Mouse (Mus musculus) heart, postnatal 0 days (tissue): Measurements from ENCODE around the gene Dnajb14. TPM values are rescaled to one million over a fixed set of nuclear protein-coding genes. Genes with fewer than 3 reads are reported as not detected.
"Not testable (repeated sequence)": the region's sequence is repeated elsewhere in the genome, so short reads cannot be mapped to it uniquely, and the experiment has no call there.

ENCODE experiments used
- ATAC-seq: fragments of 200-750 bp; cut with Nextera tagmentation; 2 replicates; pipeline ENCODE4 v1.8.0; 2017; ENCODE audit warnings: low read depth, moderate number of reproducible peaks, moderate library complexity; ENCODE audit not compliant: insufficient read depth
- DNase-seq: peaks from one replicate; pipeline ENCODE4 v3.0.0-alpha.2; 2016; ENCODE audit warnings: low spot score
- H3K27ac ChIP-seq: fragments of 300-500 bp; sonication (generic); 2 replicates; pipeline ENCODE4 v1.5.1; 2014; ENCODE audit warnings: low read depth, mild to moderate bottlenecking
- H3K27me3 ChIP-seq: fragments of 300-500 bp; sonication (generic); 2 replicates; pipeline ENCODE4 v1.6.1; 2014; ENCODE audit warnings: low read length, mixed read lengths; ENCODE audit not compliant: control insufficient read depth, insufficient read depth
- H3K36me3 ChIP-seq: fragments of 300-500 bp; sonication (generic); replicated peaks from 2 replicates; pipeline ENCODE4 v1.6.1; 2014; ENCODE audit warnings: low read length, mixed read lengths; ENCODE audit not compliant: control insufficient read depth, insufficient read depth
- H3K4me1 ChIP-seq: fragments of 300-500 bp; sonication (generic); 2 replicates; pipeline ENCODE4 v1.6.1; 2014; ENCODE audit warnings: antibody characterized with exemption; ENCODE audit not compliant: control insufficient read depth, insufficient read depth
- H3K4me2 ChIP-seq: fragments of 300-500 bp; sonication (generic); 2 replicates; pipeline ENCODE4 v1.6.1; 2014; ENCODE audit warnings: low read depth, mild to moderate bottlenecking, low read length, moderate library complexity
- H3K4me3 ChIP-seq: fragments of 300-500 bp; sonication (generic); 2 replicates; pipeline ENCODE4 v1.5.1; 2014; ENCODE audit warnings: low read depth, low read length
- H3K9ac ChIP-seq: fragments of 300-500 bp; sonication (generic); replicated peaks from 2 replicates; pipeline ENCODE4 v1.6.1; 2014; ENCODE audit warnings: low read depth, low read length, mixed read lengths
- H3K9me3 ChIP-seq: fragments of 300-500 bp; sonication (generic); replicated peaks from 2 replicates; pipeline ENCODE4 v1.6.1; 2016; ENCODE audit warnings: low read length; ENCODE audit not compliant: control insufficient read depth
- CTCF ChIP-seq: IDR thresholded peaks from 2 replicates; pipeline ENCODE4 v1.5.1; 2016; ENCODE audit warnings: antibody characterized with exemption, control low read depth, low read depth
- EP300 ChIP-seq: IDR thresholded peaks from 2 replicates; pipeline ENCODE4 v1.6.1; 2016; ENCODE audit warnings: antibody characterized with exemption, low read depth
- WGBS: fragments of 180-500 bp; shearing (Covaris S2); extraction: QIAGEN DNeasy Blood & Tissue Kit; methylation state at CpG from one replicate; pipeline ENCODE4 v1.1.7; 2014; 5-methylcytosine and 5-hydroxymethylcytosine counted together
- polyA plus RNA-seq: library from polyadenylated mRNA; unstranded; fragments of >200 nt; fragmentation: Nextera tagmentation; extraction: Ambion mirVana; gene quantifications from 2 replicates; pipeline ENCODE4 v1.2.1, GENCODE M21; 2015
- total RNA-seq: library from RNA; depleted of rRNA; stranded (reverse); fragments of >200 nt; gene quantifications from 2 replicates; pipeline ENCODE4 v1.2.3, GENCODE M21; 2014; ENCODE audit warnings: low replicate concordance; rRNA removed

Gene Dnajb14
- total and polyA plus RNA-seq, 2 experiments from 2014 or later = 5.1 to 8.6 TPM

- Histone ChIP-seq H3K4me3 (no peak overlapping the region), H3K4me2 (no peak overlapping the region), H3K27me3 (no peaks in the 10 kb centered on the region), H3K27ac (no peak overlapping the region), H3K9ac (no peak overlapping the region), H3K4me1 (peaks cover 24% of the 10 kb centered on the region), H3K36me3 (peaks cover 7% of the 10 kb centered on the region; the same call in 1 of the 2 replicates), H3K9me3 (no peaks in the 10 kb centered on the region)
- 78% methylated on average over 4 of the region's 4 CpGs for WGBS
- no peak for DNase-seq
- TF ChIP-seq EP300 (no peak), CTCF (no peak)
- ATAC-seq = no peak
Measured at GRCm38 (mm10) chr3:137959456-137959855, 92.0 kb downstream of the Dnajb14 start.

DNA sequence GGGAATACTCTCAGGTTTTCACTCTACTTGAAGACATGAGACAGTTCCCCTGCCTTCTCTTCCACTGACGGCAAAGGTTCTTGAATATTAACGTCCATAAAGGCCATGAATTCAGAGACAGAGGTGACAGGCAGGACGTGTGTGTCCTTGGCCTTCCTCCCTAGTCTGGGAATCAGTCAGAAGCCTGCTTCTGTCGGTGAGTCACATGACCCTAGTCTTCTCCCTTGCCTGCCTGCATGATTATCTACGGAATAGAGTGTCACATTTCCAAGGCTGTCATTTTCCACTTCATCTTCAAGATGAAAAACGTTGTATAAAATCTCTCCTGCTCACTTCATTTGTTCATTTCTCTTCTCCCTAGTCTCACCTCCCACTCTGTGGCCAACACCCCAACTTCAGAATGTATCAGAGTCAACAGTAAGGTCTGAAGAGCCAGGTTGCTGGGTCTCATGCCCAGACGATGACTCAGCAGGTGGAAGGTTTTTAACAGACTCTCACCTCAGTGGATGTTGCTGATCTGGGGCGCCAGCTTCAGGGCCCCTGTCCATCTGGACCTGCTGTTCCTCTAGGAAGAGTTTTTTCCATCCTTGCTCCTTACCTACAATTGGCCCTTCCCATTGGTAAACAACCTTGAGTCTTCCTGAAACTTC, 94.4 kb downstream of the Dnajb14 start:
- no peak overlapping the region; the same call in 1 of the 2 replicates for H3K9ac ChIP-seq
- peaks cover 16% of the 10 kb centered on the region for H3K4me1 ChIP-seq
- WGBS = 31% methylated on average over 8 of the region's 8 CpGs
- H3K36me3 ChIP-seq = peaks cover 7% of the 10 kb centered on the region; the same call in 1 of the 2 replicates
- no peaks in the 10 kb centered on the region for H3K9me3 ChIP-seq
- no peak overlapping the region for H3K4me3 ChIP-seq
- H3K4me2 ChIP-seq = no peak overlapping the region
- no peak for ATAC-seq
- no peak for DNase-seq
- no peak for TF ChIP-seq EP300
- no peak for TF ChIP-seq CTCF
- H3K27me3 ChIP-seq = no peaks in the 10 kb centered on the region
- H3K27ac ChIP-seq = peak overlapping the region; percentile 69

- Histone ChIP-seq H3K9ac (no peak overlapping the region), H3K27ac (peak overlapping the region; percentile 69), H3K4me3 (no peak overlapping the region), H3K9me3 (no peaks in the 10 kb centered on the region), H3K27me3 (no peaks in the 10 kb centered on the region), H3K36me3 (peaks cover under 1% of the 10 kb centered on the region; the same call in 1 of the 2 replicates), H3K4me2 (no peak overlapping the region), H3K4me1 (peaks cover 27% of the 10 kb centered on the region)
- ATAC-seq (no peak), DNase-seq (no peak)
- 61% methylated on average over 8 of the region's 8 CpGs for WGBS
- TF ChIP-seq CTCF (no peak), EP300 (no peak)
Measured at GRCm38 (mm10) chr3:137963508-137963907, 96.0 kb downstream of the Dnajb14 start.

DNA sequence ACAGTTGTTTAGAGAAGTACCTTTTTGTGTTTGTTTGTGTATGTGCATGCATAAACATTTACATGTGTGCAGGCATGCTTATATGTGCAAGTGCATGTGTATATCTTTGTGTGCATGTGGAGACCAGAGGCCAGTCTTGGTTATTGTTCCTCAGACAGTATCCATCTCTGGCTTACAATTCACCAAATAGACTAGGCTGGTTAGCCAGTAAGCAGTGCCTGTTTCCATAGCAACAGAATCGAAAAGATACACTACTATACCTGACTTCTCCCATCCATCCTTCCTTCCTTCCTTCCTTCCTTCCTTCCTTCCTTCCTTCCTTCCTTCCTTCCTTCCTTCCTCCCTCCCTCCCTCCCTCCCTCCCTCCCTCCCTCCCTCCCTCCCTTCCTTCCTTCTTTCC, 96.5 kb downstream of the Dnajb14 start:
- not testable (repeated sequence) for H3K4me3 ChIP-seq, H3K27ac ChIP-seq, H3K9me3 ChIP-seq, H3K36me3 ChIP-seq, H3K27me3 ChIP-seq, H3K4me2 ChIP-seq, ATAC-seq, DNase-seq, H3K9ac ChIP-seq
- 82% methylated on average over 1 of the region's 1 CpGs for WGBS
- H3K4me1 ChIP-seq = peaks cover 32% of the 10 kb centered on the region

Other genes with a start within 250 kb of the Dnajb14 start
- 1.6 and 1.8 TPM in 2 replicates for gene Ddit4l, start 246.1 kb upstream of the Dnajb14 start, total RNA-seq
- gene Ddit4l, start 246.1 kb upstream of the Dnajb14 start, polyA plus RNA-seq = 10.3 and 15.2 TPM in 2 replicates
- not detected in 2 replicates for gene Gm21962, start 196.2 kb upstream of the Dnajb14 start, total RNA-seq
- not detected in 2 replicates for gene Gm21962, start 196.2 kb upstream of the Dnajb14 start, polyA plus RNA-seq
- 541 and 680 TPM in 2 replicates for gene H2afz, start 3.2 kb upstream of the Dnajb14 start, total RNA-seq
- gene H2afz, start 3.2 kb upstream of the Dnajb14 start, polyA plus RNA-seq = 517 and 550 TPM in 2 replicates
- 62.6 and 125 TPM in 2 replicates for gene Lamtor3, start 50.8 kb downstream of the Dnajb14 start, total RNA-seq
- gene Lamtor3, start 50.8 kb downstream of the Dnajb14 start, polyA plus RNA-seq = 137 and 138 TPM in 2 replicates
- 11.8 and 16.1 TPM in 2 replicates for gene Dapp1, start 113.9 kb downstream of the Dnajb14 start, total RNA-seq
- gene Dapp1, start 113.9 kb downstream of the Dnajb14 start, polyA plus RNA-seq = 11.1 and 11.8 TPM in 2 replicates
- 30.8 and 32.5 TPM in 2 replicates for gene 1110002E22Rik, start 197.4 kb downstream of the Dnajb14 start, total RNA-seq
- 12.2 and 13.3 TPM in 2 replicates for gene 1110002E22Rik, start 197.4 kb downstream of the Dnajb14 start, polyA plus RNA-seq
- gene Gm5105, start 199.7 kb downstream of the Dnajb14 start, total RNA-seq = 0.11 and 1.4 TPM in 2 replicates
- gene Gm5105, start 199.7 kb downstream of the Dnajb14 start, polyA plus RNA-seq = 0.41 and 0.64 TPM in 2 replicates